Mouse (Mus musculus) layer of hippocampus, adult 9-11 months (tissue): Measurements from ENCODE around the gene Lipo4.
"Not testable (repeated sequence)": the region's sequence is repeated elsewhere in the genome, so short reads cannot be mapped to it uniquely, and the experiment has no call there.

Experiments used
- DNase-seq: peaks from one replicate; pipeline ENCODE4 v3.0.0; 2022

The Lipo4 gene

DNA sequence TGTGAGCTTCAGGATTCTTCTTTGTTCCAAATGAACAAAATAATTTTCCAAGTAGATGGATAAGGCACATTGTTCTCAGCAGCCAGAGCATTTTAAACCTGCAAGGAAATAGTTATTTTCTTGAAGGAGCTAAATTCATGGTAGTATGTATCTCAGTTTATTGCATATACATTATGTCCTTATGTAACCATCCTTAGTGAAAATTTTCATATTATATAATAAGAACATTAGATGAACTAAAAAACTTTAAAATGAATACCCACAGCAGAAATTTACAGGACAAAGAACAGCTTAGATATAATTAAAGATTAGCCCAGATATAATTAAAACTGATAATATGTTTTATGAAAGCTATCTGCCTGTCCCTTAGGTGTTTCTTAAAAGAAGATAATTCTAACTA lies at the start of gene Lipo4:
Lipo4 (minus strand) TSS at position 101 of the 400 bp plus-strand sequence.
- DNase-seq, result no peak

DNA sequence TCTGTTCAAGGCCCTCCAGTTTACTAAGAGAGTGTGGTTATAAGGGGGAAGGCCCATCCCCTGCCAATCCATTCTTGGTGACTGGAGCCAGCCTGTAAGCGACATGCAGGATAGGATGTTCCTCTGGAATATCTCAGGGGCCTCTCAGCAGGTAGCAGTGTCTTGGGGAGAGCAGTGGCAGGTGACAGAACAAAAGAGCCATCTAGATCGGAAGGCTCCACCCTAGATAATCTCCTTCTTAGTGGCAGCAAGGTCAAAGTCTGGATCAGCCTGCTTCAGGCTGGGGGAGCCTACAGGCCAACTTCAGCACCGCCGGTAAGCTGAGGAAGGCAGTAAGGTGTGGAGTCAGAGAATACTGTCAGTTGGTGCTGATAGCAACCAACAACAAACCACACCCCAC lies 61.2 kb downstream of the Lipo4 start:
- DNase-seq, result not testable (repeated sequence)

DNA sequence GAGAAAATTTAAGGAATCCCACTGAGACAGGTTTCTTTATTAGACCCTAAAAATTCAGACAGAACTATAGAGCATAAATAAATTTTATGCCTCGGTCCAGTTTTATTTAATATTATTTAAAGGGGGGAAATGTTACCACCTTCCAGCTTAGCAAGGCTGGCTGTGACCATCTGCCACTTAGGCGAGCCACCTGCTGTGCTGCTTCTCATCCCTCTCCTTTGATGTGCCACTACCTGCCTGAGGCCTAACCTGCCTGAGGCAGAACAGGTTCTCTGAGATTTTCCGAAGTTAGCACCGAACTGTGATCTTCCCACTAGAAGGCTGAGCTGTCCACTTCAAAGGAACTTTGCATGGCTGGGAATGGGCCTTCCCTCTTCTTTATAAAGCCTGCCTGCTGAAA lies 63.9 kb downstream of the Lipo4 start:
- no peak for DNase-seq
